Mouse (Mus musculus) heart, postnatal 10 days (tissue): ENCODE data around the gene Gm13023. TPM values are rescaled to one million over a fixed set of nuclear protein-coding genes. Genes with fewer than 3 reads are reported as not detected.
"Not testable (repeated sequence)": the region's sequence is repeated elsewhere in the genome, so short reads cannot be mapped to it uniquely, and the experiment has no call there.

ENCODE experiments used
- DNase-seq, 2 experiments: peaks; one replicate each; pipeline ENCODE4 v3.0.0; 2021
- intact Hi-C: fragments of 180-260 bp; cut with DNase I; formaldehyde crosslinking; loops from one replicate; pipeline ENCODE4 v1.15.1; 2025
- total RNA-seq, 2 experiments: library from RNA; stranded (reverse); gene quantifications; 2 replicates each; pipeline ENCODE4 v1.2.3; 2021

The Gm13023 gene
- total RNA-seq: not detected

DNA sequence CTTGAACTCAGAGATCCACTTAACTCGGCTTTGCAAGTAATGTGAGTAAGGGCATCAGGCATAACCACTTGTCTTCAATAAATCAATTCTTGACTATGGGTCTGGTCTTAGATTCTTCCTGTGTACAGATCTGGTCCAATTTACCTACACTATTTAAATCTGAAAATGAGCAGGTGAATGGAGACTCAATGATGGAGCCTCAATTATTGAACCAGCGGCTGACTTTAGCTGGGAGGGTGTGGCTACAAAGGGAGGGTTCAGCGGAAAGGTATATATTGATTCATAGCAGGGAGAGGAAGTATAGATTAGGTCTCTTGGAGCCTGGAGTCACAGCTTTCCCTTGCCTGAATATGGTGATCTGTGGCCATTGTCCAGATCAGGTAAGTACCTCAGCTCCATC is at the start of gene Gm13023:
TSS of gene Gm13023 (plus strand) at position 301 of the 400 bp plus-strand sequence.
- intact Hi-C loops, DNase-seq: not testable (repeated sequence)

- intact Hi-C loops: no loop called here
- no peak for DNase-seq
These were observed 26.8 kb downstream of the Gm13023 start, which contains the start of gene Gm13084 for GRCm38 (mm10) chr4:143815993-143816392. Gene Gm13084 (minus strand): TSS chr4:143816093.

Other genes starting within 250 kb of the Gm13023 start
- not detected for gene BC080695, start 237.7 kb upstream of the Gm13023 start, total RNA-seq
- not detected for gene Gm13057, start 237.6 kb upstream of the Gm13023 start, total RNA-seq
- not detected for gene Gm13083, start 174.3 kb upstream of the Gm13023 start, total RNA-seq
- gene Gm13088, start 132.1 kb upstream of the Gm13023 start, total RNA-seq: not detected
- gene Gm13089, start 86.6 kb upstream of the Gm13023 start, total RNA-seq: not detected
- gene Gm13078, start 69.9 kb upstream of the Gm13023 start, total RNA-seq: not detected
- not detected for gene Gm13084, start 26.7 kb downstream of the Gm13023 start, total RNA-seq
- gene Gm13103, start 57.1 kb downstream of the Gm13023 start, total RNA-seq: not detected
- gene Pramef6, start 111.0 kb downstream of the Gm13023 start, total RNA-seq: not detected
- gene Pramef25, start 161.7 kb downstream of the Gm13023 start, total RNA-seq: not detected
- not detected for gene Gm13101, start 177.6 kb downstream of the Gm13023 start, total RNA-seq
- gene Pramef17, start 205.0 kb downstream of the Gm13023 start, total RNA-seq: not detected